In the genomic region with DNA sequence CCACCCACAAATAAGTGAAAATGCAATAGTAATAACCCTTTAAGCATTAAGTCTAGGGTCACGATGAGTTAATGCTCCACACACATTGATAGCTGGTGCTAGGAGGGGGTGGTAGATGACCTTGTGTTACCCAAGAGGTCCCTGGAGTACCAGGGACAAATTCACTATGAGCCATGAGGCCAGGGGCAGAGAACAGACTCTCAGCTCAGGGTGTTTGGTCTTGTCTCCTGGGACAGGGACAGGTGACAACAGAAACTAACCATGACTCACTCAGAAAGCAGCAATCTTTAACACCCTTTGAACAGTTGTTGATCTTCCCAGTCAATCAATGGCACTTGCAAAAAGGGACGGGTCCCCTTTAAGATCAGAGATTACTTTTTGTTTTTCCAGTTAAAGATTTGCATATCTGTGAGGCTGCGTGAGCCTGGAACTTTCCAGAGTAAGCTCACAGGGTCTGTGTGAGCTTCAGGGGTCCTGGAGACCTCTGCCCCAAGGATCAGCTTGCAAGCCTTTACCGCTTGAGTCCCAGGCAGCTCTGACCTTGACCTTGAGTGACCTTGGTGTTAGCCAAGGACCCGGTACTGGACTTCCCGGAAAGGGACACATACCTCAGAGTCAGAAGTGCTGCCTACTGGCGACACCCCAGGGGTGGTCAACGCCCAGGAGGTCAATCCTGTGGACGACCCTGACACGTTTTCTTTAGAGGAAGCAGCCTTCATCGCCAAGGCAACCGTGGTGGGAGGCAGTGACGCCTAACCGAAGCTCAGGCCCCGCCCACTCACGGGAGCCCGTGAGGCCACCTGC, we compare ENCODE assay signal across 8 mouse cellular contexts. TPM values are rescaled to one million over a fixed set of nuclear protein-coding genes. Genes with fewer than 3 reads are reported as not detected.
A peak's percentile ranks its signal among the peaks of the same experiment; 100 is the strongest.
DNase-seq lines count a peak whose midpoint lies in the region; ATAC-seq lines count a peak whose summit lies in the region.

A gene (minus strand): TSS at position 758 of the 804 bp plus-strand sequence.

- H3K4me3 ChIP-seq in heart, embryonic 11.5 days (ENCODE audit: low read depth, low read length) = peak within 1 kb of the TSS; percentile 44
- H3K4me3 ChIP-seq in kidney, embryonic 14.5 days (ENCODE audit: low read length) = peak within 1 kb of the TSS; percentile 34
- H3K4me3 ChIP-seq in limb, embryonic 13.5 days = peak within 1 kb of the TSS; percentile 43
- peak within 1 kb of the TSS; percentile 12 for H3K4me3 ChIP-seq in midbrain, embryonic 13.5 days (replicated peaks)

- no peaks in the 10 kb centered on the region for H3K9me3 ChIP-seq in heart, embryonic 11.5 days (replicated peaks; ENCODE audit: control insufficient read depth, low read length)
- no peaks in the 10 kb centered on the region for H3K9me3 ChIP-seq in kidney, embryonic 14.5 days (ENCODE audit: control insufficient read depth, low read length)
- no peaks in the 10 kb centered on the region for H3K9me3 ChIP-seq in limb, embryonic 13.5 days
- H3K9me3 ChIP-seq in midbrain, embryonic 13.5 days = 0 out of 2 replicates have a peak, but pooled peaks cover 2% of the 10 kb centered on the region

- no peaks in the 10 kb centered on the region for H3K36me3 ChIP-seq in heart, embryonic 11.5 days (ENCODE audit: control insufficient read depth, insufficient read depth, low read length)
- H3K36me3 ChIP-seq in kidney, embryonic 14.5 days (ENCODE audit: control insufficient read depth, insufficient read depth, low read length) = no peaks in the 10 kb centered on the region
- no peaks in the 10 kb centered on the region for H3K36me3 ChIP-seq in limb, embryonic 13.5 days
- H3K36me3 ChIP-seq in midbrain, embryonic 13.5 days = no peaks in the 10 kb centered on the region

- peak; percentile 67 for ATAC-seq in heart, embryonic 11.5 days (replicated peaks; ENCODE audit: insufficient number of reproducible peaks, low FRiP score, low TSS enrichment)
- peak; percentile 86 for ATAC-seq in kidney, embryonic 14.5 days (ENCODE audit: low FRiP score, low TSS enrichment)
- ATAC-seq in limb, embryonic 13.5 days (ENCODE audit: low FRiP score, low read depth) = peak; percentile 49; the same call in 1 of the 2 replicates
- peak; percentile 47 for ATAC-seq in midbrain, embryonic 13.5 days

- 5% methylated on average over 17 of the region's 17 CpGs for WGBS in heart, embryonic 11.5 days (ENCODE audit: insufficient replicate concordance)
- WGBS in kidney, embryonic 14.5 days = 9% methylated on average over 17 of the region's 17 CpGs
- 11% methylated on average over 17 of the region's 17 CpGs for WGBS in limb, embryonic 13.5 days
- 9% methylated on average over 17 of the region's 17 CpGs for WGBS in midbrain, embryonic 13.5 days

- peak within 1 kb of the TSS; percentile 70 for H3K4me2 ChIP-seq in heart, embryonic 11.5 days
- H3K4me2 ChIP-seq in kidney, embryonic 14.5 days (replicated peaks; ENCODE audit: low read depth, low read length) = peak within 1 kb of the TSS; percentile 64
- H3K4me2 ChIP-seq in limb, embryonic 13.5 days (replicated peaks) = peak within 1 kb of the TSS; percentile 73
- H3K4me2 ChIP-seq in midbrain, embryonic 13.5 days (replicated peaks) = peak within 1 kb of the TSS; percentile 33

- peak within 1 kb of the TSS; percentile 70 for H3K9ac ChIP-seq in heart, embryonic 11.5 days (ENCODE audit: low read depth, low read length)
- peak within 1 kb of the TSS; percentile 38; the same call in 1 of the 2 replicates for H3K9ac ChIP-seq in kidney, embryonic 14.5 days (ENCODE audit: low read depth, low read length)
- H3K9ac ChIP-seq in limb, embryonic 13.5 days = peak within 1 kb of the TSS; percentile 43
- H3K9ac ChIP-seq in midbrain, embryonic 13.5 days (replicated peaks) = no peak within 1 kb of the TSS

- H3K27me3 ChIP-seq in heart, embryonic 11.5 days (ENCODE audit: control insufficient read depth, insufficient read depth, low read length) = no peaks in the 10 kb centered on the region
- H3K27me3 ChIP-seq in kidney, embryonic 14.5 days (ENCODE audit: control insufficient read depth, insufficient read depth, low read length) = no peaks in the 10 kb centered on the region
- H3K27me3 ChIP-seq in limb, embryonic 13.5 days = no peaks in the 10 kb centered on the region
- H3K27me3 ChIP-seq in midbrain, embryonic 13.5 days = no peaks in the 10 kb centered on the region

- H3K4me1 ChIP-seq in heart, embryonic 11.5 days (ENCODE audit: control insufficient read depth, insufficient read depth, low read length) = peaks cover 7% of the 10 kb centered on the region; the same call in 1 of the 2 replicates
- no peaks in the 10 kb centered on the region; the same call in 1 of the 2 replicates for H3K4me1 ChIP-seq in kidney, embryonic 14.5 days (ENCODE audit: control insufficient read depth, insufficient read depth, low read length)
- peaks cover 32% of the 10 kb centered on the region for H3K4me1 ChIP-seq in limb, embryonic 13.5 days
- H3K4me1 ChIP-seq in midbrain, embryonic 13.5 days (replicated peaks) = peaks cover 20% of the 10 kb centered on the region

- H3K27ac ChIP-seq in heart, embryonic 11.5 days (ENCODE audit: low read depth, low read length) = peak within 1 kb of the TSS; percentile 74
- peak within 1 kb of the TSS; percentile 68 for H3K27ac ChIP-seq in kidney, embryonic 14.5 days (ENCODE audit: low read depth, low read length)
- peak within 1 kb of the TSS; percentile 48 for H3K27ac ChIP-seq in limb, embryonic 13.5 days
- H3K27ac ChIP-seq in midbrain, embryonic 13.5 days = 0 out of 2 replicates have a peak within 1 kb of the TSS, but pooled peaks have one; percentile 22

- peak; percentile 79 for DNase-seq in adrenal gland, adult 8-10 months
- peak; percentile 30 for DNase-seq in embryo, embryonic 11.5 days (ENCODE audit: low read depth, low spot score)
- DNase-seq in spleen, adult 18-20 months = peak; percentile 74 to 81
- DNase-seq in adipocyte (ENCODE audit: low spot score) = no peak

RNA-seq across cellular contexts. Expression of the gene that starts here (rescaled TPM):
- total RNA-seq in adrenal gland, adult 8-10 months (2022) = 1 to 10 TPM; 3.1 to 5.6 (median 4.0) TPM
- 16.4 and 17.0 TPM in 2 replicates for polyA plus RNA-seq in heart, embryonic 11.5 days (2014; fragmentation: Nextera tagmentation; extraction: Ambion mirVana)
- 4.1 and 5.2 TPM in 2 replicates for polyA plus RNA-seq in kidney, embryonic 14.5 days (2014; fragmentation: Nextera tagmentation; extraction: Ambion mirVana)
- 1.1 and 1.6 TPM in 2 replicates for polyA plus RNA-seq in limb, embryonic 13.5 days (2015; fragmentation: Nextera tagmentation; extraction: Ambion mirVana)
- polyA plus RNA-seq in midbrain, embryonic 13.5 days (2015; fragmentation: Nextera tagmentation; extraction: Ambion mirVana) = 0.40 and 0.51 TPM in 2 replicates

Comparison
In these comparisons a context has a peak if more than half of its experiments do, and no peak if none do; other contexts are left out.
1. Peak in ATAC-seq, H3K4me3 ChIP-seq, H3K27ac ChIP-seq and H3K4me2 ChIP-seq in midbrain, embryonic 13.5 days; RNA of the gene not detected or under 1 TPM.
2. H3K27ac ChIP-seq: peak in every context shown above with its lines; median percentile 74 in heart, embryonic 11.5 days; 68 in kidney, embryonic 14.5 days; 48 in limb, embryonic 13.5 days; 22 in midbrain, embryonic 13.5 days.